Mouse (Mus musculus): ENCODE data around the gene Cenps. TPM values are rescaled to one million over a fixed set of nuclear protein-coding genes. Genes with fewer than 3 reads are reported as not detected.

The Cenps gene
- polyA plus RNA-seq, 1 experiment from 2014 or later: 11.5 TPM

GRCm38 (mm10) chr4:149136116-149136850 is 1.1 kb downstream of the Cenps start:
- Histone ChIP-seq H3K36me3 (ENCODE audit: control insufficient read depth, insufficient read depth, low read length) (no peaks in the 10 kb centered on the region; the same call in 1 of the 2 replicates), H3K9me3 (ENCODE audit: control insufficient read depth, low read length) (no peaks in the 10 kb centered on the region), H3K4me2 (replicated peaks; ENCODE audit: low read depth) (peak overlapping the region; percentile 74), H3K27ac (replicated peaks) (no peak overlapping the region), H3K4me1 (replicated peaks; ENCODE audit: control insufficient read depth, insufficient read depth) (no peaks in the 10 kb centered on the region), H3K4me3 (ENCODE audit: low read depth, low read length) (peak overlapping the region; percentile 59), H3K27me3 (ENCODE audit: control insufficient read depth, insufficient read depth, low read length) (no peaks in the 10 kb centered on the region), H3K9ac (ENCODE audit: low read length) (peak overlapping the region; percentile 61; the same call in 1 of the 2 replicates)
- TF ChIP-seq EP300 (optimal IDR thresholded peaks at IDR 0.05) (no peak), CTCF (IDR thresholded peaks at IDR 0.05; ENCODE audit: low read depth) (no peak)
- DNase-seq (ENCODE audit: low spot score): no peak
- ATAC-seq (ENCODE audit: low FRiP score, low TSS enrichment): no peak
- WGBS: 55% methylated on average over 18 of the region's 18 CpGs

- H3K27ac ChIP-seq (replicated peaks): no peak overlapping the region
- TF ChIP-seq EP300 (optimal IDR thresholded peaks at IDR 0.05): no peak
- H3K36me3 ChIP-seq (ENCODE audit: control insufficient read depth, insufficient read depth, low read length): no peaks in the 10 kb centered on the region; the same call in 1 of the 2 replicates
- no peaks in the 10 kb centered on the region for H3K4me1 ChIP-seq (replicated peaks; ENCODE audit: control insufficient read depth, insufficient read depth)
- WGBS: 60% methylated on average over 5 of the region's 5 CpGs
- DNase-seq (ENCODE audit: low spot score) (no peak), ATAC-seq (ENCODE audit: low FRiP score, low TSS enrichment) (no peak)
- no peak overlapping the region for H3K4me3 ChIP-seq (ENCODE audit: low read depth, low read length)
- H3K27me3 ChIP-seq (ENCODE audit: control insufficient read depth, insufficient read depth, low read length): no peaks in the 10 kb centered on the region
- no peak overlapping the region for H3K4me2 ChIP-seq (replicated peaks; ENCODE audit: low read depth)
- no peak overlapping the region for H3K9ac ChIP-seq (ENCODE audit: low read length)
- no peaks in the 10 kb centered on the region for H3K9me3 ChIP-seq (ENCODE audit: control insufficient read depth, low read length)
These were observed 4.0 kb downstream of the Cenps start for GRCm38 (mm10) chr4:149133395-149133794.

- no peak overlapping the region for H3K9ac ChIP-seq (ENCODE audit: low read length)
- DNase-seq (ENCODE audit: low spot score): no peak
- 69% methylated on average over 21 of the region's 21 CpGs for WGBS
- H3K9me3 ChIP-seq (ENCODE audit: control insufficient read depth, low read length): no peaks in the 10 kb centered on the region
- ATAC-seq (ENCODE audit: low FRiP score, low TSS enrichment): peak; percentile 30; the same call in 1 of the 2 replicates
- H3K36me3 ChIP-seq (ENCODE audit: control insufficient read depth, insufficient read depth, low read length): no peaks in the 10 kb centered on the region; the same call in 1 of the 2 replicates
- H3K4me1 ChIP-seq (replicated peaks; ENCODE audit: control insufficient read depth, insufficient read depth): no peaks in the 10 kb centered on the region
- H3K27ac ChIP-seq (replicated peaks): no peak overlapping the region
- H3K4me2 ChIP-seq (replicated peaks; ENCODE audit: low read depth): no peak overlapping the region
- H3K4me3 ChIP-seq (ENCODE audit: low read depth, low read length): no peak overlapping the region
- TF ChIP-seq CTCF (IDR thresholded peaks at IDR 0.05; ENCODE audit: low read depth): no peak
- no peak for TF ChIP-seq EP300 (optimal IDR thresholded peaks at IDR 0.05)
- no peaks in the 10 kb centered on the region for H3K27me3 ChIP-seq (ENCODE audit: control insufficient read depth, insufficient read depth, low read length)
These were observed 5.5 kb downstream of the Cenps start for GRCm38 (mm10) chr4:149131789-149132565.

- ATAC-seq (ENCODE audit: low FRiP score, low TSS enrichment) (no peak), DNase-seq (ENCODE audit: low spot score) (no peak)
- H3K4me3 ChIP-seq (ENCODE audit: low read depth, low read length): no peak overlapping the region
- WGBS: 89% methylated on average over 23 of the region's 23 CpGs
- no peaks in the 10 kb centered on the region; the same call in 1 of the 2 replicates for H3K36me3 ChIP-seq (ENCODE audit: control insufficient read depth, insufficient read depth, low read length)
- H3K4me1 ChIP-seq (replicated peaks; ENCODE audit: control insufficient read depth, insufficient read depth): no peaks in the 10 kb centered on the region
- H3K9me3 ChIP-seq (ENCODE audit: control insufficient read depth, low read length): no peaks in the 10 kb centered on the region
- H3K4me2 ChIP-seq (replicated peaks; ENCODE audit: low read depth): no peak overlapping the region
- H3K27me3 ChIP-seq (ENCODE audit: control insufficient read depth, insufficient read depth, low read length): no peaks in the 10 kb centered on the region
- TF ChIP-seq EP300 (optimal IDR thresholded peaks at IDR 0.05) (no peak), CTCF (IDR thresholded peaks at IDR 0.05; ENCODE audit: low read depth) (no peak)
- no peak overlapping the region for H3K27ac ChIP-seq (replicated peaks)
- H3K9ac ChIP-seq (ENCODE audit: low read length): no peak overlapping the region
These were observed 6.2 kb downstream of the Cenps start for GRCm38 (mm10) chr4:149131021-149131752.

GRCm38 (mm10) chr4:149128467-149128866 is 9.0 kb downstream of the Cenps start:
- Histone ChIP-seq H3K9me3 (ENCODE audit: control insufficient read depth, low read length) (no peaks in the 10 kb centered on the region), H3K4me1 (replicated peaks; ENCODE audit: control insufficient read depth, insufficient read depth) (no peaks in the 10 kb centered on the region), H3K4me3 (ENCODE audit: low read depth, low read length) (no peak overlapping the region), H3K4me2 (replicated peaks; ENCODE audit: low read depth) (no peak overlapping the region), H3K36me3 (ENCODE audit: control insufficient read depth, insufficient read depth, low read length) (no peaks in the 10 kb centered on the region; the same call in 1 of the 2 replicates), H3K9ac (ENCODE audit: low read length) (no peak overlapping the region), H3K27me3 (ENCODE audit: control insufficient read depth, insufficient read depth, low read length) (no peaks in the 10 kb centered on the region), H3K27ac (replicated peaks) (no peak overlapping the region)
- TF ChIP-seq EP300 (optimal IDR thresholded peaks at IDR 0.05): no peak
- TF ChIP-seq CTCF (IDR thresholded peaks at IDR 0.05; ENCODE audit: low read depth): no peak
- ATAC-seq (ENCODE audit: low FRiP score, low TSS enrichment): no peak
- WGBS: 61% methylated on average over 18 of the region's 18 CpGs
- DNase-seq (ENCODE audit: low spot score): no peak
